Mouse (Mus musculus) gastrocnemius, adult 2 months (tissue): ENCODE results near the gene Defb5. TPM values are rescaled to one million over a fixed set of nuclear protein-coding genes. Genes with fewer than 3 reads are reported as not detected.
"Not testable (repeated sequence)": the region's sequence is repeated elsewhere in the genome, so short reads cannot be mapped to it uniquely, and the experiment has no call there.

Experiments used
- DNase-seq: peaks from one replicate; pipeline ENCODE4 v3.0.0; 2022
- H3K27ac ChIP-seq: fragments of 200-600 bp; 2 replicates; pipeline ENCODE4 v1.8.1; 2022; ENCODE audit warnings: mild to moderate bottlenecking
- H3K4me3 ChIP-seq: fragments of 200-600 bp; 2 replicates; pipeline ENCODE4 v1.8.1; 2022; ENCODE audit warnings: mild to moderate bottlenecking, moderate library complexity
- CTCF ChIP-seq: fragments of 200-600 bp; IDR thresholded peaks from 2 replicates; pipeline ENCODE4 v1.8.1; 2022; ENCODE audit warnings: antibody characterized with exemption, mild to moderate bottlenecking, moderate library complexity
- intact Hi-C: fragments of 180-260 bp; cut with DNase I; formaldehyde crosslinking; loops from one replicate; pipeline ENCODE4 v1.15.1; 2025
- long read RNA-seq, 2 experiments: library from polyadenylated mRNA; stranded (forward); transcript quantifications; one replicate each; pipeline ENCODE4 v2.0.0; 2021
- total RNA-seq, 2 experiments: library from RNA; stranded (reverse); gene quantifications; 2 replicates each; pipeline ENCODE4 v1.2.3; 2021

Gene Defb5
- total RNA-seq = not detected
- long read RNA-seq, experiment 1 = 0 reads
- long read RNA-seq, experiment 2 = 0 reads

DNA sequence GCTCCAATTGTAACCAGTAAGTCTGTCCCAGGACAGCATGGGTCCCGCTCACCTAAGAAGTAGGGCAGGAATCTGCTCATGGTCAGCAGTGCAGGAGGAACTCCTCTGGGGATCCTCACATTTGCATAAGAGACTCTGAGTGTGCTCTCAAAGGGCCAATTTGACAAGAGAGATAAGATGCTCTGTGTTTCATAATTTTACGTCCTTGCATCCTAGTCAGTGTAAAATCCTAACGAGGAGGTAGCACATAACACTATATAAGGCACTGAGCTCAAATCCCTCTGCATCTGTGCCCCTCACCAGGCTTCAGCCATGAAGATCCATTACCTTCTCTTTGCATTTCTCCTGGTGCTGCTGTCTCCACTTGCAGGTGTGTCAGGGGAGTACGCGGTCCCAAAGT lies at the start of gene Defb5:
TSS of gene Defb5 (plus strand) at position 301 of the 400 bp plus-strand sequence.
- intact Hi-C loops = no loop called here
- Histone ChIP-seq H3K27ac (no peak within 1 kb of the TSS), H3K4me3 (no peak within 1 kb of the TSS)
- no peak for TF ChIP-seq CTCF
- DNase-seq = no peak

DNA sequence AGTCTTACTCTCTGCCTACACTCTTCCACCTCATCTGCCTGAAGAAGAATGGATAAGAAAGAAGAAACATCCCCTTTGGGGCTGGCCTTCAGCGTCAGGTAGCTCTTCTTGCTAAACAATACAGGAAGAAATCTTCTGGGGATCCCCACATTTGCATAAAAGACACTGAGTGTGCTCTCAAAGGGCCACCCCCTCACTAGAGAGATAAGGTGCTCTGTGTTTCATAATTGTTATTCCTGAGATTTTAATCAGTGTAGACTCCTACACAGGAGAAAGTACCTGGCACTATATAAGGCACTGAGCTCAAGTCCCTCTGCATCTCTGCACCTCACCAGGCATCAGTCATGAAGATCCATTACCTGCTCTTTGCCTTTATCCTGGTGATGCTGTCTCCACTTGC lies 22.2 kb upstream of the Defb5 start, which contains the start of gene Defb6:
TSS of gene Defb6 (plus strand) at position 318 of the 400 bp plus-strand sequence.
- no peak for DNase-seq
- no peak for TF ChIP-seq CTCF
- intact Hi-C loops = no loop called here
- Histone ChIP-seq H3K27ac (no peak within 1 kb of the TSS), H3K4me3 (no peak within 1 kb of the TSS)

DNA sequence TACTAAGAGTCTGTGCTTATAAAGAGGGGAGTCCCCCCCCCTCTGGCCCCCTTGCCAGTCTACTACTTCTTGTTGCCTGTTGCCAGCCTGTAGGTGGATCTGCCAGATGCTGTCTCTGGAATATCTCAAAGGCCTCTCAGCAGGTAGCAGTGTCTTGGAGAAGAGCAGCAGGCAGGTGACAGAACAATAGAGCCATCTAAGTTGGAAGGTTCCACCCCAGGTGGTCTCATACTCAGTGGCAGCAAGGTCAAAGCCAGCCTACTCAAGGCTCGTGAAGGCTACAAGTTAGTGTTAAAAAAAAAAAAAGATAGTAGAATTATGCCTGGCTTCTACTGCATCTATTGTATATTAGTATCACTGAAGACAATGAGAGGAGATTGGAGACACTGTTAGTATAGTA lies 9.3 kb upstream of the Defb5 start:
- TF ChIP-seq CTCF = no peak
- no peak for DNase-seq
- Histone ChIP-seq H3K27ac (no peak overlapping the region), H3K4me3 (no peak overlapping the region)
- intact Hi-C loops = no loop called here

GRCm38 (mm10) chr8:19239616-19240015 lies 7.8 kb upstream of the Defb5 start, which contains the start of gene Defb46:
Defb46 (plus strand) TSS chr8:19239916.
- no peak for DNase-seq
- TF ChIP-seq CTCF = no peak
- no peak within 1 kb of the TSS for H3K27ac ChIP-seq
- H3K4me3 ChIP-seq = no peak within 1 kb of the TSS
- intact Hi-C loops = no loop called here

GRCm38 (mm10) chr8:19258136-19258535 lies 10.8 kb downstream of the Defb5 start:
- intact Hi-C loops = no loop called here
- no peak for DNase-seq
- Histone ChIP-seq H3K27ac (no peak overlapping the region), H3K4me3 (no peak overlapping the region)
- TF ChIP-seq CTCF = no peak

DNA sequence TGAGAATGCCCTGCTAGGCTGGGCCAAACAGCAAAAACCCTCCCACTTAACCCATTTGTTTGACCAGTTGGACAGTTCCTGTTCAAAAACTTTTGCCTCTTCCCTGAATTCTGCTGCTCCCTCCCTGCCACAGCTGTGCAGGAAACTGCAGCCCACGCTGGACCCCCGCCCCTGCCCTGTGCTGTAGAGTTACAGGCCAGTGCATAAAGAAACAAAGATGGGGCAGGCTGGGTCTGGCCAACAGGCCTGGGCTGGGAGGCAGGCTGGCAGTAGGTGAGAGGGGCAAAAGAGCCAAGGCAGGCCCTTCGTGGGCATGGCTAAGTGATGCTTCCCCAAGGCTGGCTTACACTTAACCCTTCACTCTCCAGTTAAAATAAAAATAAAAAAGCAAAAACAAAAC lies 12.3 kb downstream of the Defb5 start:
- intact Hi-C loops = no loop called here
- Histone ChIP-seq H3K27ac (no peak overlapping the region), H3K4me3 (no peak overlapping the region)
- no peak for TF ChIP-seq CTCF
- DNase-seq = no peak

DNA sequence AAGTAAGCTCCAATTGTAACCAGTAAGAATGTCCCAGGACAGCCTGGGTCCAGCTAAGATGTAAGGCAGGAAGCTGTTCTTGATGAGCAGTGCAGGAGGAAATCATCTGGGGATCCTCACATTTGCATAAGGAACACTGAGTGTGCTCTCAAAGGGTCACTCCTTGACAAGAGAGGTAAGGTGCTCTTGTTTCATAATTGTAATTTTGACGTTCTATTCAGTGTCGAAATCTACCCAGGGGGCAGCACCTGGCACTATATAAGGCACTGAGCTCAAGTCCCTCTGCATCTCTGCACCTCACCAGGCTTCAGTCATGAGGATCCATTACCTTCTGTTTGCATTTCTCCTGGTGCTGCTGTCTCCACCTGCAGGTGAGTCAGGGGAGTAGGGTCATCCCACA lies 45.7 kb downstream of the Defb5 start, which contains the start of gene Defb3:
TSS of gene Defb3 (plus strand) at position 301 of the 400 bp plus-strand sequence.
- H3K4me3 ChIP-seq, DNase-seq, H3K27ac ChIP-seq, intact Hi-C loops: not testable (repeated sequence)

GRCm38 (mm10) chr8:19298361-19298760 lies 51.0 kb downstream of the Defb5 start:
- DNase-seq, intact Hi-C loops: not testable (repeated sequence)

More at GRCm38 (mm10) chr8:19298361-19298760, 51.0 kb downstream of the Defb5 start:
- H3K4me3 ChIP-seq, H3K27ac ChIP-seq: not testable (repeated sequence)

Other genes starting within 250 kb of the Defb5 start
- gene Defb38, start 221.0 kb upstream of the Defb5 start, total RNA-seq = not detected
- not detected for gene Defb39, start 182.8 kb upstream of the Defb5 start, total RNA-seq
- gene Defb12, start 132.7 kb upstream of the Defb5 start, total RNA-seq = not detected
- gene Defb34, start 123.8 kb upstream of the Defb5 start, total RNA-seq = not detected
- not detected for gene Gm45826, start 106.8 kb upstream of the Defb5 start, total RNA-seq
- gene Defb14, start 53.2 kb upstream of the Defb5 start, total RNA-seq = not detected
- not detected for gene Defb4, start 48.9 kb upstream of the Defb5 start, total RNA-seq
- gene Defb6, start 22.1 kb upstream of the Defb5 start, total RNA-seq = not detected
- gene Defb46, start 7.7 kb upstream of the Defb5 start, total RNA-seq = not detected
- gene Defb3, start 45.8 kb downstream of the Defb5 start, total RNA-seq = not detected
- gene Defb8, start 200.0 kb downstream of the Defb5 start, total RNA-seq = not detected
- not detected for gene Defb7, start 247.5 kb downstream of the Defb5 start, total RNA-seq